Mouse (Mus musculus) liver, embryonic 14.5 days (tissue): ENCODE results near the gene 1700016C15Rik. TPM values are rescaled to one million over a fixed set of nuclear protein-coding genes. Genes with fewer than 3 reads are reported as not detected.

Experiments used
- ATAC-seq: fragments of 200-750 bp; cut with Nextera tagmentation; 2 replicates; pipeline ENCODE4 v1.8.0; 2017; ENCODE audit warnings: moderate number of reproducible peaks, mild to moderate bottlenecking, moderate library complexity; ENCODE audit not compliant: insufficient read depth
- DNase-seq, 3 experiments: peaks; one replicate each; pipeline ENCODE4 v3.0.0-alpha.2; 2012 to 2013; ENCODE audit warnings: low read depth in 3 of 3, low spot score in 3 of 3
- H3K27ac ChIP-seq: fragments of 300-500 bp; sonication (generic); 2 replicates; pipeline ENCODE4 v1.5.1; 2014; ENCODE audit warnings: moderate library complexity, mild to moderate bottlenecking, control low read depth, inconsistent platforms
- H3K27me3 ChIP-seq: fragments of 300-500 bp; sonication (generic); 2 replicates; pipeline ENCODE4 v1.6.1; 2014; ENCODE audit warnings: mild to moderate bottlenecking, low read length, moderate library complexity; ENCODE audit not compliant: control insufficient read depth, insufficient read depth
- H3K36me3 ChIP-seq: fragments of 300-500 bp; sonication (generic); replicated peaks from 2 replicates; pipeline ENCODE4 v1.6.1; 2014; ENCODE audit warnings: low read depth; ENCODE audit not compliant: control insufficient read depth, insufficient read depth
- H3K4me1 ChIP-seq, 2 experiments: fragments of 200-500 bp in 1 of 2; fragments of 300-500 bp in 1 of 2; sonication (generic) in 1 of 2; replicated peaks; 2 replicates each; pipeline ENCODE4 v1.6.1; 2012 to 2014; ENCODE audit warnings: antibody characterized with exemption in 1 of 2, inconsistent platforms in 1 of 2, low read length in 1 of 2; ENCODE audit not compliant: control insufficient read depth in 2 of 2, insufficient read depth in 2 of 2
- H3K4me2 ChIP-seq: fragments of 300-500 bp; sonication (generic); 2 replicates; pipeline ENCODE4 v1.6.1; 2014; ENCODE audit warnings: low read depth, mild to moderate bottlenecking, control low read depth, moderate library complexity
- H3K4me3 ChIP-seq, 2 experiments: fragments of 200-500 bp in 1 of 2; fragments of 300-500 bp in 1 of 2; sonication (generic) in 1 of 2; 2 replicates each; pipeline ENCODE4 v1.5.1; 2012 to 2014; ENCODE audit warnings: low read depth in 2 of 2, low read length in 2 of 2, mild to moderate bottlenecking in 2 of 2, control low read depth in 1 of 2, inconsistent platforms in 1 of 2, moderate library complexity in 1 of 2; ENCODE audit not compliant: insufficient read depth in 1 of 2
- H3K9ac ChIP-seq: fragments of 300-500 bp; sonication (generic); replicated peaks from 2 replicates; pipeline ENCODE4 v1.6.1; 2014; ENCODE audit warnings: mild to moderate bottlenecking, control low read depth, moderate library complexity
- H3K9me3 ChIP-seq: fragments of 300-500 bp; sonication (generic); 2 replicates; pipeline ENCODE4 v1.6.1; 2016; ENCODE audit warnings: low read length, mixed read lengths; ENCODE audit not compliant: control insufficient read depth
- CTCF ChIP-seq: IDR thresholded peaks from 2 replicates; pipeline ENCODE4 v1.5.1; 2016; ENCODE audit warnings: antibody characterized with exemption, low read depth, control low read depth
- EP300 ChIP-seq: IDR thresholded peaks from 2 replicates; pipeline ENCODE4 v1.6.1; 2016; ENCODE audit warnings: antibody characterized with exemption, low read depth
- WGBS: fragments of 180-500 bp; shearing (Covaris S2); extraction: QIAGEN DNeasy Blood & Tissue Kit; methylation state at CpG from one replicate; pipeline ENCODE4 v1.1.7; 2014; ENCODE audit not compliant: insufficient replicate concordance; 5-methylcytosine and 5-hydroxymethylcytosine counted together
- polyA plus RNA-seq, 2 experiments: library from polyadenylated mRNA; depleted of rRNA in 1 of 2; stranded (reverse) in 1 of 2; unstranded in 1 of 2; fragments of >200 nt; fragmentation: Nextera tagmentation in 1 of 2; extraction: Ambion mirVana in 1 of 2; gene quantifications; 2 replicates each; pipeline versions ENCODE4 v1.2.1 to v1.2.3; 2012 to 2014

The 1700016C15Rik gene
- polyA plus RNA-seq, 2 experiments: not detected

DNA sequence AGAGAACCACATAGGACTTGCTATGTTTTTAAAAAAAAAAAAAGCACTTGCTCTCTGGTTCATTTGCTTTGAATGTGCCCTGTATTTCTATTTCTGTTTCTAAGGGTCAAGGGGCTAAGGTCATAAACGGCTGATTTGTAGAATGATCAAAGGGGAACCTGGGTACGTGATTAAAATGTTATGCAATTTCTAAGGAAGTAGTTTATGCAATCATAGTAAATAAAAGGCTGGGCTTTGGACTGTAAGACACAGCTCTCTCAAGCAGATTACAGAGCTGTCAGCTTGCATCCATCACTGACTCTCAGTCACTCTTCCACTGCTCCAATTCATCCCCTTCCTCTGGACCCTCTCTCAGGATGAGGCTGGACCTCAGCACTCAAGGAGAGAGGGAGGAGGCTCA lies 18.6 kb upstream of the 1700016C15Rik start:
- 56% methylated on average over 2 of the region's 2 CpGs for WGBS
- ATAC-seq (0 out of 2 replicates have a peak, but pooled peaks have one; percentile 4), DNase-seq (no peak)
- no peaks in the 10 kb centered on the region for H3K36me3 ChIP-seq
- no peak for TF ChIP-seq EP300
- TF ChIP-seq CTCF: no peak
- H3K27me3 ChIP-seq: no peaks in the 10 kb centered on the region
- H3K4me1 ChIP-seq: peaks cover 3 to 5% of the 10 kb centered on the region in 2 experiments; a peak in 1 of 4 replicates
- no peaks in the 10 kb centered on the region for H3K9me3 ChIP-seq
- no peak overlapping the region for H3K27ac ChIP-seq
- no peak overlapping the region for H3K4me2 ChIP-seq
- no peak overlapping the region for H3K4me3 ChIP-seq
- H3K9ac ChIP-seq: no peak overlapping the region

DNA sequence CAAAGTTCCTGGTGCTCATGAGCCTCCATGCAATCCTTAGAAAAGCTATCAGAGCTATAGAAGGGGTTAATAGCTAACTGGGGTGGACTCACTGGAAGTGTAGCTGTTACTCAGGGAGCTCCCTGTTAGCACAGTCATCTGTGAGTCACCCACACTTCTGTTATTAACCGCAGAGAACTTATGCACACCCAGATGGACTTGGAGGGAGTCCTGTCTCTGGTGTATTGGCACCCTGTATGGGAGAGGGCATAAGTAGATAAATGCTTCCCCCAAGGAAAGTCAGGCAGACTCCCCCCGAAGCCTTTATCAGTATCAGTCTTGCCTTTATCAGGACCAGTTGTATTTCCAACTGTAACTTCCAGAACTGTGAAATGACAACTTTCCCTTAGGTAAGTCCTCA lies 18.2 kb upstream of the 1700016C15Rik start:
- TF ChIP-seq CTCF (no peak), EP300 (peak; percentile 71)
- H3K4me1 ChIP-seq: peaks cover 3 to 9% of the 10 kb centered on the region in 2 experiments; a peak in 3 of 4 replicates
- H3K9ac ChIP-seq: no peak overlapping the region
- no peak overlapping the region for H3K4me2 ChIP-seq
- DNase-seq (peak in 2 of 3 experiments; percentile 26 to 29), ATAC-seq (peak; percentile 80)
- H3K9me3 ChIP-seq: no peaks in the 10 kb centered on the region
- no peaks in the 10 kb centered on the region for H3K36me3 ChIP-seq
- no peak overlapping the region for H3K4me3 ChIP-seq
- WGBS: 18% methylated on average over 2 of the region's 2 CpGs
- H3K27me3 ChIP-seq: no peaks in the 10 kb centered on the region
- no peak overlapping the region for H3K27ac ChIP-seq

DNA sequence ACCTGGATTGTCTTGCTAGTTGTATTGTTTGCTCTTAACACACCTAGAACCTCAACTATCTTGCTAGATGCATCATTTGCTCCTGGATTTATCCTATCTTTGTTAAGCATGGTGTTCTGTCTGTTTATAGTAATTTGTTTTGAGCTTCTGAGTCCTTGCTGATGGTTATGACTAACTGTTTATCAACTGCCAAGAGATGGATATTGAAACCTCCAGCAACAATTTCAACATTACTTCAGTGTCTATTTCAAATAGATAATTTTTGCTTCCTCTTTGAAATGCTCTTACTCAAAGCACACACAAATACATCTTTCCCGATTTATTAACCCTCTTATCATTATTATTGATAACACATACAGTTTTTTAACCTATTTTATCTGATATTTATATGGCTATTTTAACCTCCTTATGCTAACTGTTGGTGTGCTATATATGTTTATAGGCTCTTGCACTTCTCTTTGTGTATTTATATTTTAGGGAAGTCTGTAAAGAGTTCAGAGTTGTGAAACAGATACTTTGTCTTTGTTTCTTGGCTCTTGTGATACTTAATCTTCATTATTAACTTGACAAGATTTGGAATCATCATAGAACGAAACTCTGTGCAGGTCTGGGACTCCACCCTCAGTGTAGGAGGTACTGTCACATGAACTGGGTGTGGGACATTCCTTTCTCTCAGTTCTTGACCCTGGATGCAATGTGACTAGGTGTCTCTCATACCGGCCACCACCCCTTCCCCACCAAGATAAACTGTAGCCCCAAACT lies 15.8 kb upstream of the 1700016C15Rik start:
- WGBS: 49% methylated on average over 3 of the region's 3 CpGs
- Histone ChIP-seq H3K27ac (no peak overlapping the region), H3K4me2 (no peak overlapping the region), H3K36me3 (no peaks in the 10 kb centered on the region), H3K9me3 (no peaks in the 10 kb centered on the region), H3K27me3 (no peaks in the 10 kb centered on the region), H3K4me3 (no peak overlapping the region), H3K9ac (no peak overlapping the region), H3K4me1 (peaks cover 5 to 22% of the 10 kb centered on the region in 2 experiments)
- TF ChIP-seq EP300 (no peak), CTCF (no peak)
- ATAC-seq: no peak
- DNase-seq: no peak

DNA sequence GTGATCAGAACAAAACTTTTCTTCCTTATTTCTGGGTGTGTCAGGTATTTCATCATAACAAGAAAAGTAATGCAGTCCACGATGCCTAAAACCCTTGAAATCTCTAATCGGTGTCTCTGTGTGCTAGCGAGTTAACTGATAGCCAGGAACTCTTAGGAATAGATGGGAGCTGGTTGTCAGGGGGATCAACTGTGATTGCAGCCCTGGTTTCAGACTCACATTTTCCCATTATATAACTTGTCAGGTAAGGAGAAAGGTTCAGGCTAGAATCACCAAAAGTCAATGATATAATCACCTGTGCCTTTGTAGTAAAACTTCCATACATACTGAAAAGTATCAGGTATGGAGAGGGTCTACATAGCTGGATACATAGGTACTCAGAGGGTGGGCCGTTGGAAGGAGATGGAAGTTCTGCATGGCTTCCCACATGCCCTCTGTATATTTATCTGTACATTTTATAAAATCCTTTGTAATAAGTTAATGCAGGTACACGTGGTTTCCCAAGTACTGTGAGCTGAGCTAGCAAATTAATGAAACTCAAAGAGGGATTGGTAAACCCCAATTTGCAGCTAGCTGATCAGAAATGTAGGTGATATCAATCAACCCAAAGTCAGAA lies 15.1 kb upstream of the 1700016C15Rik start:
- H3K36me3 ChIP-seq: no peaks in the 10 kb centered on the region
- no peaks in the 10 kb centered on the region for H3K9me3 ChIP-seq
- no peak overlapping the region for H3K4me2 ChIP-seq
- peaks cover 5 to 22% of the 10 kb centered on the region in 2 experiments for H3K4me1 ChIP-seq
- H3K9ac ChIP-seq: no peak overlapping the region
- 67% methylated on average over 5 of the region's 5 CpGs for WGBS
- no peak for DNase-seq
- H3K27me3 ChIP-seq: no peaks in the 10 kb centered on the region
- H3K4me3 ChIP-seq: no peak overlapping the region
- H3K27ac ChIP-seq: no peak overlapping the region
- no peak for ATAC-seq
- no peak for TF ChIP-seq CTCF
- no peak for TF ChIP-seq EP300

DNA sequence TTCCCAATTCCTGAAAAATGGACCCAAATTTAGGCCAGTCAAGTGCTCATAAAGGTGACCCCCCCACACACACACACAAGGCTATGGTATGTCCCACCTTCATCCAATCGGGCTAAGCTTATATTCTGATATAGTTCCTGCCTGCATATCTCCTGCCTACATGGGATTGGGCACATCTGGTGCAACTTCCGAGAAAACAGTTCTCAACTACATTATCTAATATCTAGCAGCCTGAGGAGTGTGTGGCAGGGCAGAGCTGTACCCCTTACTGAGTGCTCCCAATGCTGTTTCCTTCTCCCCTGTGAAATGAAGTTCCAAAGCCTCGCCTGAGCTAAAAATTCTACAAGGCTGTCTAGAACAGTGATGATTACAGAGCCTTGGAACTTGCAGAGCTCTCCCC lies 13.2 kb upstream of the 1700016C15Rik start:
- no peak overlapping the region for H3K27ac ChIP-seq
- H3K9ac ChIP-seq: no peak overlapping the region
- H3K4me1 ChIP-seq: peaks cover 5 to 19% of the 10 kb centered on the region in 2 experiments
- no peaks in the 10 kb centered on the region for H3K9me3 ChIP-seq
- DNase-seq (peak; percentile 30 to 38 (median 38)), ATAC-seq (peak; percentile 84)
- H3K4me3 ChIP-seq: no peak overlapping the region
- no peaks in the 10 kb centered on the region for H3K27me3 ChIP-seq
- no peaks in the 10 kb centered on the region for H3K36me3 ChIP-seq
- TF ChIP-seq CTCF (no peak), EP300 (peak; percentile 43; the same call in 1 of the 2 replicates)
- peak overlapping the region; percentile 22; the same call in 1 of the 2 replicates for H3K4me2 ChIP-seq
- 22% methylated on average over 3 of the region's 3 CpGs for WGBS
